Mouse (Mus musculus) mature B cell (primary cell): ENCODE results near the gene Pigyl.

Experiments
- in situ Hi-C: fragments of 300-500 bp; cut with MboI; formaldehyde crosslinking; loops from 2 replicates; pipeline ENCODE4 v1.14.3; 2019

Gene Pigyl

DNA sequence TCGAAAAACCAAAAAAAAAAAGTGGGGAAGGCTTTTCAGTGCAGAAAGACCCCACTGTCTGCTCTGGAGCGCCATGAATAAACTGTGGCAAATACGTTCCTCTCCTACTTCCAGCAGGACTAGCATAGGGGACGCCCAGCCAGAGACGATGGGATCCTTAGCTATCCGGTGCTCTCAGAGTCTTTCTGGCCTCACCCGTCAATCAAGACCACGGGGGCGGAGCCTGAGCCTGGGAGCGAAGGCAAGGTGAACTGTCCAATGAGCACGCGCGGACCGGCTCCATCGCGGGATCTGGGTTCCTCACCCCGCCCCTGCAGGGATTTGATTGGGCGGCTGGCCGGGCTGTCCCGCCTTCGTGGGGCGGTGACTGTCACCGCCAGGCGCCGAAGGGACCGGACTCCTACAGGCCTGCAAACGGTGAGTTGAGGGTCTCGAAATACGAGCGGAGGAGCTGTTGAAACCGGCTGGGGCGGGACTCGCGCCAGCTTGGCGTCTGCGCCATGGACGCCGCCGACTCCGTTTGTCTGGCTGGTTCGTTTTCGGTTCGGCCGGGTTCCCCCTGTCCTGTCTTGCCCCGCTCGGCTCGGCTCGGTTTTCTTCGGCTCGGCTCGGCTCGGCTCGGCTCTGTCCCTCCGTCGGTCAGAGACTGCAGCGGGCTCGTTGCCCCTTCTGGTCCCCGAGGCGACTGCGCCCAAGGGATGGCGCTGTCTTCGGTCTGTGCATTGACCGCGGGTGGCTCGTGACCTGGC is at the start of gene Pigyl:
Gene Pigyl (plus strand): TSS at position 350 of the 749 bp plus-strand sequence.
- in situ Hi-C loops, result loop anchor here (10.0 kb wide), 2 partner anchors 68 to 92 kb away; partner anchors contain the start of gene Zfp809

DNA sequence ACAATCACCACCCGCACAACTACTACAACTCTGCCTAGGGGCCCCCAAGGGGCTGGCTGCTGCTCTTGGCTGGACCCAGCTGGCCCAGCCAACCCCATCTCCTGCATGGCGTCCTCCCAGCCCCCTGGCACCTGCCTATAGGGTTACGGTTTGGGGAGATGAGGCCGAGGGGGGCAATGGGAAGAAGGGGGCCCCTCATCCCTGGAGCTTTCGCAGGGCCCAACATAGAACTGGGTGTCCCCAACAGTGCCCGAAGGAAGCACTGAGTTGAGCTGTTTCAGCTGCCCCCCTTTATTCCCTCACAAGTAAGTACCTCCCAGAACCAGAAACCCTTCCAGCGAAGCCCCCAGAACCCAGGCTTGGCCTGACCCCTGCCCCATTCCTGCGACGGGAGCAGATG is 48.5 kb upstream of the Pigyl start:
- in situ Hi-C loops, result no loop called here

DNA sequence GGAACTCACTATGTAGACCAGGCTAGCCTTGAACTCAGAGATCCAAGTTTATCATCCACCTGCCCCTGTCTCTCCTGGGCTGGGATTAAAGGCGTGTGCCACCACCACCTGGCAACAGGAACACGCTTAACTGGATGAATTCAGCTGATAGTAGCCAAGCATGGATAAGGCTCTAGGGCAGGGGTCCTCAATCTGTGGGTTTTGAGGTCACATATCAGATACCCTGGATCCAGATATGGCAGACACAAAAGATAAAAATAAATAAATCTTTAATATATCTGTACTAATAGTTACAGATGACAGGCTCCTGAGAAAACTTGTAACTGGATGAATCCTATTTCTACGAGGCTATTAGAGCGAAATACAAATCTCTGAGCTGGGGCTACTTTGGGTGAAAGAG is 41.0 kb upstream of the Pigyl start:
- in situ Hi-C loops, result no loop called here

DNA sequence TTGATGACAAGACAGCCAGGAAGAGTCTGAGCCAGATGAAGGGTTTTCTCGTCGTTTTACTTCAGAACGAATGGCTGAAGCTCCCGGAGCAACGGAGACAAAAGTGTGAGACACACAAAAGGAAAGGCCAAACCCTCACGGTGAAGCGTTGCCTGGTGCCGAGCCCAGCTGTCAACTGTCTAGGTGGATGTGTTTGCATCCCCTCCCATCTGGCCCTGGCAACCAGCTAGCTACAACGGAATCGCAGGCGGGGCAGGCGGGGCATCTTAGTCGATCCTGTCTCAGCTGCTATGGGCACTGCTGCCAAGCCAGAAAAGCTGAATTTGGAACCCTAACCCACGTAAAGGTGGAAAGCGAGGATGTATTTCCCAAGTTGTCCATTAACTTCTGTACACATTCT is 40.6 kb upstream of the Pigyl start:
- in situ Hi-C loops, result no loop called here

DNA sequence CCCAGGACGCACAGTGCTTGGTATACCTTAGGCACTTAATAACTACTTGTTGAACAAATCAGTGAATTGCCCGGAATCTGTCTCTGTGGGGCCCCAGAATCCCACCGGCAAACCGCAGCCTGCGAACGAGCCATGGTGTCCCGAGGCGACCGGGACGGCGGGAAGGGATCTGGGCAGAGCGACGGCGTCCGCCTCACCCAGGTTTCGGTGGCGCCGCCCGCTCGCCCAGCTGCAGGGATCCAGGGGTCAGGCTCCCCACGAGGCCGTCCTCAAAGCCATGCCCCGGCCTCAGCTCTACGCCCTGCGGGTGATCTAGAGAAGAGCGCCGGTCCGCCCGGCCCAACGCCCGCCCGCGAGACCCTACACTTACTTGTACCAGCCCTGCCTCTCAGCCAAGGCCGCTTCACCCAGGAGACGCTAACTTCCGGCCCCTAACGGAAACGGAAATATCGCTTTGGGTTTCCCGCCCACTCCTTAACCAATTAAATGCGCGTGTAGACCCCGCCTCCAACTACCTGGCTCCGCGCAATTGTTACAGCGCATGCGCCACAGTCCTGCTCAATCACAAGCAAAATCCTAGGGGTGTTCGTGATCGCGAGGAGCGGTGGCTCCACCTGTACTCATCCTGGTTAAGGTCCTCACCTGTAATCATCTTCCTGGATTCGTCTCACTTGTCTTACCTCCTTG is 39.8 kb upstream of the Pigyl start, which contains the start of gene Elof1:
Gene Elof1 (minus strand): TSS at position 433 of the 687 bp plus-strand sequence.
- in situ Hi-C loops, result no loop called here

DNA sequence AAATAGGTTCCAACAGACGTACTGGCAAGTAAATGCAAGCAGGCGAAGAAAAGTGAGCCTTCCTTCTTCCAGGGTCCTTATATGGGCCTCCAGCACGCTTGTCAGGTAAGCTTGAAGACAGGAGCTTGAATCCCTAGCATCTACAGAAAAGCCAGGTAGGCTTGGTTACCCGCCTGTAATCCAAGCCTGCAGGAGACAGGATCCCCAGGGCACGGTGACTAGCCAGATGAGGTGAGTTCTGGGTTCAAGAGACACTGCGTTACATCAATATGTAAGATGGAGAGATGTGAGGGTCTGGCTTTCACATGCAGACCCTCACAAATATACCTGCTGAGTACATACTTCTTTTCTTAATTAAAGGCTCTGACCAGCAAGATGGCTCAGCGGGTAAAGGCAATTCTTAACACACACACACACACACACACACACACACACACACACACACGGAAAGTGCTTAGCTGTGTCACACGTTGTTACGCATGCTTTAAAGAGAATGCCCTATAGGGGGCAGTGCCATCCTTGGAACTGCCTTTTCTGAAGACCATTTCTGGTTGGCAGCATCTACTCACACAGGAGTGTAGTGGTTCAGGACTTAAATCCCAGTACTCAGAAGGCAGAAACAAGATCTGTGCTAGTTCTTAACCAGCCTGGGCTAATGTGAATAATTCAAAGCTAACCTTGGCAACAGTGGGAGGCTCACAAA is 38.7 kb upstream of the Pigyl start:
- in situ Hi-C loops, result no loop called here

DNA sequence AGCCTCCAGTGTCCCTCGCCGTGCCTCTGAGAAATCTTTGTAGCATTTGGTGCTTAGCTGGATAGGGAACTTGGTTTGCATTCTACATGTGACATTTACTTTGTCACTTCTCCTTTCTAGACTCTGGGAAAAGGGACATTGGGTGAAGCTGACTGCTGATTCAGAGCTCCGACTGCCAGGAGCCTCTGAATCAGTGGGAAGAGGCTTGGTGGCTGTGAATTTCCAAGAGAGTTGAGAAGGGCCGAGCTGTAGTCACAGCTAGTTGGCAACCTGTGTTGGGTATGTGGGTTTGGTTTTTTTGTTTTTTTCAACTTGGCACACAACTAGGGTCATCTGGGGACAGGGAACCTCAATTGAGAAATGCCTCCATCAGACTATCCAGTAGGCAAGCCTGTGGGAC is 37.1 kb upstream of the Pigyl start:
- in situ Hi-C loops, result no loop called here

DNA sequence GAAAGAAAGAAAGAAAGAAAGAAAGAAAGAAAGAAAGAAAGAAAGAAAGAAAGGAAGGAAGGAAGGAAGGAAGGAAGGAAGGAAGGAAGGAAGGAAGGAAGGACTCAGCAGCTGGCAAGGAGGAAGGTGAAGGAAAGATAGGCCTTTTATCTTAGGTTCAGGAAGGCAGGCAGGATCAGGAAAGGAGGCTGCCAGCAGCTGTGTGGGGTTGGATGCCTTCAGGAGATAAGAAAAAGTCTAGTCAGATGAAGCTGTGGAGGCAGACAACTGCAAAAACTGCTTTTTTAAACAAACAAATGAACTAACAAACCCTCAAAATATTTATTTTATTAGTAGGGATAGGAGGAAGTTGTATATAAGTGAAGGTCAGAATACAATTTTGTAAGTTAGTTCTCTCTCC is 35.1 kb upstream of the Pigyl start:
- in situ Hi-C loops, result no loop called here

DNA sequence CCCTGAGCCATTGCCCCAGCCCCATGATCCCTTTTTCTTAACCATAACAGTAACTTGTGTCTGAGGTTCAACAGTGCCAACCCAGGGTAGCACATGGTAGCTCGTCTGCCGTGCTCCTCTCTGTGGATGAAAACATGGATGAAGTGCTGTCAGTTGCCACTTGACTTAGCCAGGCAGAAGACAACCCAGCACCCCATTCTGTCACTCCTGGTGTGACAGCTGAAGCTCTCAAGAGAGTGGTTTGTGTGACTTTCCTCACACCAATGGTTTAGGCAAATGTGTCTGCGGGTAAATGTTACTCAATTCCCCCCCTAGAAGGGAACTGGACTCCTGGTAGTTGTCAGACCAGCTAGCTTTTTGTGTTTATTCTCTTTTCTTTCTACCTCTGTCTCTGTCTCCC is 34.6 kb upstream of the Pigyl start:
- in situ Hi-C loops, result no loop called here

DNA sequence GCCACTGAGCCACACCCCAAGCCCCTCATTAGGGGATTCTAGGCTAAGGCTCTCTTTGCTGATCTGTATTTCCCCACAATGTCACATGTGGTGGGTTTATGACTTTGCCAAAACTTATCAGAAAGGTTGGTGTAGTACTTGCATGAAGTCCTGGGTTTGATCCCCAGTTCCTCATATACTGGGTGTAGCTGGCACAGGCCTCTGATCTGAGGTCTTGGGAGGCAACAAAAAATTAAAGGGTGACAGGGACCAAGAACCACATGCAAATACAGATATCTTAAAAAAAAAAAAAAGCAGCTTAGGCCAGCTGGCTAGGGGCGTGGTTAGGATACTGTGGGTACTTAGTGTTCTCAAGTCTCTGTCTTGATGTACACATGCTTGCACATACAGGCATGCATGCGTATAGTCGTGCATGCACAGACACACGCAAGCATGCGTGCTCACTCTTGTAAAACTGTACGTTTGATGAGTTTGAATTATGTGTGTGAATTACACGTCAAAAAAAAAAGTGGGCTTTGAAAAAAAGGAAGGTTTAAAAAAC is 33.5 kb upstream of the Pigyl start:
- in situ Hi-C loops, result no loop called here

DNA sequence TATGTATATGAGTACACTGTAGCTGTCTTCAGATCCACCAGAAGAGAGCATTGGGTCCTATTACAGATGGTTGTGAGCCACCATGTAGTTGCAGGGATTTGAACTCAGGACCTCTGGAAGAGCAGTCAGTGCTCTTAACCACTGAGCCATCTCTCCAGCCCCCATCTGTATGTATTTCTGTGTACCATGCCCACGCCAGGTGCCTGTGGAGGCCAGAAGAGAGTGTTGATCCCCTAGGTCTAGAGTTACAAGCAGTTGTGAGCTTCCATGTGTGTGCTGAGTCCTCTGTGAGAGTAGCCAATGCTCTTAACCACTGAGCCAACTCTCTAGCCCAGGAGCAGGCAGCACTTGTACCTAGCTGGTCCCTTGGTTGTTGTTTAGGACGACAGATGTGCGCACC is 32.5 kb upstream of the Pigyl start:
- in situ Hi-C loops, result no loop called here

DNA sequence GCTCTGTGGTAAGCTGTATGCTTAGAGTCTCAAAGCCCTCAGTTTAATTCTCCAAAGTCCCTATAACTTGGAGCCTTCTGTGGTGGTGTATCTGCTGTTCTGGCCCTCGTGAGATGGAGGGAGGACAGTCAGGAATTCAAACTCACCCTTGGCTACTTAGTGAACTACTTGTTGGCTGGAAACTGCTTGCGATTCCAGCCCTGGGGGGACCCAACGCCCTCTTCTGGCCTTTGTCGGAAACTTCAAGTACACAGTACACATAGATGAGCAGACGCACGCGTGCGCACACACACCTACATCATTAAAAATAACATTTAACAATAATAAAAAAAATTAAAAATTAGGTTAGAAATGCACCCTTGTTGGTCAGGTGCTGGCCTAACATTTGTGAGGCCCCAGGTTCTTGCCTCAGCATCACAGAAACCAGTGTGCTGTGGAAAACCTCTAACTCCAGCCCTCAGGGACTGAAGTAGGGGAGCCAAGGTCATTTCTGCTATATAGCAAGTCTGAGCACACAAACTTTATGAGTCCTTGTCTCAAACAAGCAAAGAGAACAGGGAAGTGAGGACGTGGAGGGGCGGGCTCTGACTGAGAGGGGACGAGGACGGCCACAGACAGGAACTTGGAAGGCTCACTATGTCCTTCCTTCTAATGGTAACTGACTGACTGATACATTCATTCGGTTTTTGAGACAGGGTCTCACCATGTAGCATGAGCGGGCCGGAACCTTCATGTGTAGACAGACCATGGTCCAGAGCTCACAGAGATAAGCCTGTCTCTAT is 31.2 kb upstream of the Pigyl start:
- in situ Hi-C loops, result no loop called here

DNA sequence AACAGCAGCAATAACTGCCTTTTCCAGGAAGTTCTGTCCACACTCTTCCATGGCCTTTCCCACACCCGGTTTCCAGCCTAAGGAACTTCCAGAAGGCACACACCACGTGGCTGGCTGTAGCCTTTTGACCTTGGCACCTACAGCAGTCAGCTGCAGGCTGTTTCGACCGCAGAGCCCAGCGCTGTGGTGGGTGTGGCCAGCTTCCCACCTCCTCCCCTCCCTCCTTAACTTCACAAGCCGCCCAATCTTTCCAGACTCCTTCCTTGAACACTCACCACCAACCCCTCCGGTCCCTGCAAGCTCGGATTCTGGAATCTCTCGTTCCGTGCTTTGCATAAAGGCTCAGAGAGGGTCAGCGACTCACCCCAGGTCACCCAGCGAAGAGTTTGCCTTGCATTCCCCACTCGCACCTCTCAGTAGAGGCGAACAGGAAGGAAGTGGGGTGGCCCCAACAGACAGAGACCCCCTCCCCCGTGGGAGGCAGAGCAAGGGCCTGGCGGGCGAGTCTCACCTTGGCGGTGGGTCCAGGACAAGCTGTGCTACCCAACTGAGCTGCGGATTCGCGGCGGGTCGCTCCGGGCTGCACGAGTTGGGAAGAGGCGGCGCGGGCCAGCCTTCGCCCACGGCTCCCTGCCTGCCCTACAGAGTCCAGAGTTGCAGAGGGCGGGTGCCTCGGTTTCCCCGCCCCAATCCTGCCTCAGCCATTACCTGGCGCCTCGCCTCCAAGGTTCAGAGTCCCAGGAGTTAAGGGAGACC is 25.2 kb upstream of the Pigyl start:
- in situ Hi-C loops, result no loop called here

DNA sequence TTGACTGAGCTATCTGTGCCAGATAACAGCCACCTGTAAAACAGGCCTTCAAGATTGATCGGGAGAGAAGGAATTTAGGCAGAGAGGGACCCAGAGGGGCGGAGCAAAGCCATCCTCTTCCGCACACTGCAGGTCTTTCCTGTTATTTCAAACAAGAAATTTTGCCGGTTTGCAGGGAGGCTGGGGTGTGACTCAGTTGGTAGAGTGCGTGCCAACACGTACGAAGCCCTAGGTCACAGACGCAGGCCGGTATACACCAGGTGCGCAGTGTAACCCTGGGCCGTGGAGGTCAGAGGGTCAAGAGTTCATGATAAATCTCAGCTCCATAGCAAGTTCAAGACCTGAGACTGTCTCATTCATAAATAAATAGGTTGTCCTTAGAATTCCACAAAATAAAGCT is 24.4 kb upstream of the Pigyl start:
- in situ Hi-C loops, result no loop called here

DNA sequence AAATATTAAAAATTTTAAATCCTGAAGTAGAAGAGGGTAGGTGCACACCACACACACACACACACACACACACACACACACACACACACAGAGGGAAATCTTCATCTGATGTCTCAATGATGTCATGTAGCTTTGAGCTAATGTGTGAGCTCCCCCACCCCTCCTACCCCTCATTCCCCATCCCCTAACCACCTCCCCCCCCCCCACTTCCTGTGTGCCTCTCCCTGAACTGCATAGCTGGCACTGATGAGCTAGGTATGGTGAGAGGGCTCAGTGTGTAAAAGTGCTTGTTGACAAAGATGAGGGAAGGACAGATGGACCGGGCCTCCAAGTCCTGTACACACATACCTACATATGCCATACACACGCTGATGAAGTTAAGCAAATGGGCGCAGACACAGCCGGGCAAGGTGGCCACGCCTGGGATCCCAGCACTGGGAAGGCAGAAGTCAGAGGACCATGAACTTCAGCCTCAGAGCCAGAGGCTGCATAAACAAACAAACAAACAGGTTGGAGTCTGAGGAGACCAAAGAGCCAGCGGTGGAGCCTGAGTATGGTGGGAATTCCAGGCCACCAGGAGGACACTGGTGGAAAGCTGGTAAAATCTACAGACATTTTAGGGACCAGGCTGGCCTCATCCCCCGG is 22.3 kb upstream of the Pigyl start:
- in situ Hi-C loops, result no loop called here

DNA sequence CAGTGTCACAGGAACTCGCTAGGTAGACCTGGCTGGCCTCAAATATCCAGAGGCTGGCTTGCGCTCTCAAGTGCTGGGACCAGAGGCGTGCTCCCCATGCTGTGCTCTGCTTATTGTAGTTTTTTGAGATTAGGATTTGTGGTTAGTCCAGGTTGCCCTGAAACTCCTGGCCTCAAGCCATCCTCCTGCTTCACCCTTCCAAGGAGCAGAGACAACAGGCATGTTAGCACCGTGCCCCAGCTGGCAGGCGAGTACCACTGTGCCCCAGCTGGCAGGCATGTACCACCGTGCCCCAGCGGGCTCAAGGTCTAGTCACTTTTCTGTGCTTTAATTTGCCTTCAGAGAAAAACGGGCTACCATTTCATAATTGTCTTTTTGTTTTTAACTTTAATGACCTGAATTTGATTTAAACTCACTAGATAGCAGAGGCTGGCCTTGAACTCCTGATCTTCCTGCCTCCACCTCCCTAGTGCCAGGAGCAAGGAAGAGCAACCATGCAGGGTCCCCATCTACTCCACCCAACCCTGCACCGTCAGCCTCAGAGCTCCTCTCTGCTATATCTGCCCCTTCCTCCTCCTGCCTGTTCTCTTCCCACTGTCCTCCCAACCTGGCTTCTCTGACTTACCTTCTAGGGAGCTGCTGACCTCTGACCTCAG is 21.5 kb upstream of the Pigyl start:
- in situ Hi-C loops, result no loop called here

DNA sequence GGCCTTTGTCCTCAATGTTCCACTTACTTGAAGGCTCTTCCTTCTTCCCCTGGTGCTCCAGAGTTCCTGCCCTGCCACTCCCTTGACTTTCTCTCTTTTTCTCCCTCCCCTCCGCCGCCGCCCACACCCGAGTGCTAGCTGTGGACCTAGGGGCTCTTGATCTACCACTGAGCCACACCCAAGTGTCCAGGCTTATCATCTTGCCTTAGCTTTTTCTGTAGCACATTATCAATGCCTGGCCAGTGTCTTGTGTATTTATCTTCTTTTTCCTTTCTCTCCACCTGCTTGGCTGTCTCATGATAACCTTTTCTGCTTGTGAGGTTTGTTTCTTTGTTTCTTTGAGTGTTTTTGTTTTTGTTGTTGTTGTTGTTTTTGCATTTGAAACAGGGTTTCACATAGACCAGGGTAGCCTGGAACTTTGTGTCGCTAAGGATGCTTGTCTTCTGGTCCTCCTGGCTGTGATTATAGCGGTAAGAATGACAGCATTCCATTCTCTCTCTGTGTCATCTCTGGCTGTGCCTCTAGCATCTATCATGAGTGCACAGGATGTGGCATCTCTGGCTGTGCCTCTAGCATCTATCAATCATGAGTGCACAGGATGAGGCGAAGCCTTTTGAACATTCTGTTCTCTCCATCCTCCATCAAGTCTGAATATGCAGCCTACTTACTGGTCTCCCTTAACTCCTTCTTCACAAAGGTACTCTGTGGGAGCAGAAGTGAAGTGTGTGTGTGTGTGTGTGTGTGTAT is 20.8 kb upstream of the Pigyl start, which contains the start of gene Acp5:
Gene Acp5 (minus strand): TSS at position 68 of the 747 bp plus-strand sequence.
- in situ Hi-C loops, result no loop called here

DNA sequence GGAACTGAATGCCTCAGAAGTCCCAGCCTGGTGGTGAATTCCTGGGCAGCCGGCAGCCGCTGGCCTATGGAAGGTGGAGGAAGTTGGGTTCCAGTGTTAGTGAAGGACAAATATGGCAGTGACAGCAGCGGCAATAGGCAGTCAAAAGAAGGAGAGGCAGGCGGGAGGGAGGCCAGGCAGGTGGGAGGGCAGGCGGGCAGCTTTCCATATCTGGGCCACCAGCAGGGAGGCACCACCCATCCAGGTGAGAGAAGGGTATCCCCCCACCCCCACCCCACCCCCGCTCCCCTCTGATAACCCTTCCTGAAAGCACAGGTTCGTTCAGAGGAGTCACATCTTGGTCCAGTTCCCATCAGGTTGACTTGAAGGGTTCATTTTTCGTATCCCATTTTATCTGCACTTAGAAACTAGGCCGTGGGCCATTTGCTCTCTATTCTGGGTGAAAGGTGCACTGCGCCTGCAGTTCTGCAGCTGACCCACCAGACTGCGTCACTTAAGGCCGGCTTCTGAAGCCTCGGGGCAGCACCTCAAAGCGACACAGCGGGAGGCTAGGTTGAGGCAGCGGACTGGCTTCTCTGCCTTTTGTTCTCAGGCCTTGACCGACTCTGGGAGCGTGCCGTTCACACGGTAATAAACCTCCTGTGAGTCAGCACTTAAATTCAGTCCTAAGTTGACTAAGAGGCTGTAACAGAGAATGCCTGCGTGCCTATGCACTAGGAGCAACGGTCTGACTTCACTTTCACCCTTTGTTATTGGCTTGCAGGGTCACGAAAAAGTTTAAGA is 19.7 kb upstream of the Pigyl start:
- in situ Hi-C loops, result no loop called here
